Mouse (Mus musculus): ENCODE measurements around the gene Tgfbi. TPM values are rescaled to one million over a fixed set of nuclear protein-coding genes. Genes with fewer than 3 reads are reported as not detected.

Gene Tgfbi
- polyA plus RNA-seq, 1 experiment: 3.8 TPM

GRCm38 (mm10) chr13:56645744-56646143 is 36.4 kb downstream of the Tgfbi start:
- TF ChIP-seq CTCF (IDR thresholded peaks at IDR 0.05; ENCODE audit: extremely low read depth, insufficient read depth, low read length) (no peak), POLR2A (IDR thresholded peaks at IDR 0.05; ENCODE audit: extremely low read depth, insufficient read depth, low read length) (no peak)
- Histone ChIP-seq H3K4me1 (ENCODE audit: control insufficient read depth, insufficient read depth, low read length) (no peaks in the 10 kb centered on the region), H3K27ac (ENCODE audit: insufficient read depth, low read length) (no peak overlapping the region), H3K4me3 (ENCODE audit: insufficient read depth, low read length) (no peak overlapping the region)

GRCm38 (mm10) chr13:56647597-56648405 is 38.5 kb downstream of the Tgfbi start:
- Histone ChIP-seq H3K4me3 (ENCODE audit: insufficient read depth, low read length) (no peak overlapping the region), H3K4me1 (ENCODE audit: control insufficient read depth, insufficient read depth, low read length) (no peaks in the 10 kb centered on the region), H3K27ac (ENCODE audit: insufficient read depth, low read length) (no peak overlapping the region)
- TF ChIP-seq POLR2A (IDR thresholded peaks at IDR 0.05; ENCODE audit: extremely low read depth, insufficient read depth, low read length) (no peak), CTCF (IDR thresholded peaks at IDR 0.05; ENCODE audit: extremely low read depth, insufficient read depth, low read length) (no peak)

- no peak overlapping the region for H3K4me3 ChIP-seq (ENCODE audit: insufficient read depth, low read length)
- TF ChIP-seq POLR2A (IDR thresholded peaks at IDR 0.05; ENCODE audit: extremely low read depth, insufficient read depth, low read length) (no peak), CTCF (IDR thresholded peaks at IDR 0.05; ENCODE audit: extremely low read depth, insufficient read depth, low read length) (no peak)
- no peaks in the 10 kb centered on the region for H3K4me1 ChIP-seq (ENCODE audit: control insufficient read depth, insufficient read depth, low read length)
- no peak overlapping the region for H3K27ac ChIP-seq (ENCODE audit: insufficient read depth, low read length)
Observed at GRCm38 (mm10) chr13:56650020-56650419, 40.7 kb downstream of the Tgfbi start.

GRCm38 (mm10) chr13:56652381-56652780 is 43.1 kb downstream of the Tgfbi start:
- Histone ChIP-seq H3K27ac (ENCODE audit: insufficient read depth, low read length) (no peak overlapping the region), H3K4me3 (ENCODE audit: insufficient read depth, low read length) (no peak overlapping the region), H3K4me1 (ENCODE audit: control insufficient read depth, insufficient read depth, low read length) (no peaks in the 10 kb centered on the region)
- TF ChIP-seq POLR2A (IDR thresholded peaks at IDR 0.05; ENCODE audit: extremely low read depth, insufficient read depth, low read length): no peak
- no peak for TF ChIP-seq CTCF (IDR thresholded peaks at IDR 0.05; ENCODE audit: extremely low read depth, insufficient read depth, low read length)

- H3K4me1 ChIP-seq (ENCODE audit: control insufficient read depth, insufficient read depth, low read length): no peaks in the 10 kb centered on the region
- H3K27ac ChIP-seq (ENCODE audit: insufficient read depth, low read length): no peak overlapping the region
- no peak for TF ChIP-seq POLR2A (IDR thresholded peaks at IDR 0.05; ENCODE audit: extremely low read depth, insufficient read depth, low read length)
- TF ChIP-seq CTCF (IDR thresholded peaks at IDR 0.05; ENCODE audit: extremely low read depth, insufficient read depth, low read length): no peak
- no peak overlapping the region for H3K4me3 ChIP-seq (ENCODE audit: insufficient read depth, low read length)
Observed at GRCm38 (mm10) chr13:56654176-56654575, 44.9 kb downstream of the Tgfbi start.

GRCm38 (mm10) chr13:56657946-56658512 is 48.7 kb downstream of the Tgfbi start:
- H3K27ac ChIP-seq (ENCODE audit: insufficient read depth, low read length): no peak overlapping the region
- H3K4me1 ChIP-seq (ENCODE audit: control insufficient read depth, insufficient read depth, low read length): no peaks in the 10 kb centered on the region
- H3K4me3 ChIP-seq (ENCODE audit: insufficient read depth, low read length): no peak overlapping the region
- TF ChIP-seq POLR2A (IDR thresholded peaks at IDR 0.05; ENCODE audit: extremely low read depth, insufficient read depth, low read length): no peak
- TF ChIP-seq CTCF (IDR thresholded peaks at IDR 0.05; ENCODE audit: extremely low read depth, insufficient read depth, low read length): peak; percentile 66

- Histone ChIP-seq H3K4me1 (ENCODE audit: control insufficient read depth, insufficient read depth, low read length) (no peaks in the 10 kb centered on the region), H3K27ac (ENCODE audit: insufficient read depth, low read length) (no peak overlapping the region), H3K4me3 (ENCODE audit: insufficient read depth, low read length) (no peak overlapping the region)
- TF ChIP-seq CTCF (IDR thresholded peaks at IDR 0.05; ENCODE audit: extremely low read depth, insufficient read depth, low read length) (no peak), POLR2A (IDR thresholded peaks at IDR 0.05; ENCODE audit: extremely low read depth, insufficient read depth, low read length) (no peak)
Observed at GRCm38 (mm10) chr13:56658931-56659330, 49.6 kb downstream of the Tgfbi start.

GRCm38 (mm10) chr13:56661914-56662621 is 52.7 kb downstream of the Tgfbi start:
- H3K4me1 ChIP-seq (ENCODE audit: control insufficient read depth, insufficient read depth, low read length): no peaks in the 10 kb centered on the region

GRCm38 (mm10) chr13:56664256-56665170 is 55.2 kb downstream of the Tgfbi start:
- no peaks in the 10 kb centered on the region for H3K4me1 ChIP-seq (ENCODE audit: control insufficient read depth, insufficient read depth, low read length)
- no peak for TF ChIP-seq POLR2A (IDR thresholded peaks at IDR 0.05; ENCODE audit: extremely low read depth, insufficient read depth, low read length)
- no peak for TF ChIP-seq CTCF (IDR thresholded peaks at IDR 0.05; ENCODE audit: extremely low read depth, insufficient read depth, low read length)
- H3K27ac ChIP-seq (ENCODE audit: insufficient read depth, low read length): no peak overlapping the region
- no peak overlapping the region for H3K4me3 ChIP-seq (ENCODE audit: insufficient read depth, low read length)

More at GRCm38 (mm10) chr13:56661914-56662621, 52.7 kb downstream of the Tgfbi start:
- peak overlapping the region; percentile 63; the same call in 1 of the 2 replicates for H3K27ac ChIP-seq (ENCODE audit: insufficient read depth, low read length)
- TF ChIP-seq CTCF (IDR thresholded peaks at IDR 0.05; ENCODE audit: extremely low read depth, insufficient read depth, low read length): no peak
- TF ChIP-seq POLR2A (IDR thresholded peaks at IDR 0.05; ENCODE audit: extremely low read depth, insufficient read depth, low read length): no peak
- no peak overlapping the region for H3K4me3 ChIP-seq (ENCODE audit: insufficient read depth, low read length)
